Mouse (Mus musculus) effector memory CD4-positive, alpha-beta T cell, adult 5 months (primary cell): Measurements from ENCODE around the gene Mcub. TPM values are rescaled to one million over a fixed set of nuclear protein-coding genes. Genes with fewer than 3 reads are reported as not detected.

Source experiments
- polyA plus RNA-seq: library from polyadenylated mRNA; unstranded; fragments of 100-300 nt; shearing (Covaris generic); gene quantifications from one replicate; pipeline ENCODE4 v1.2.1, GENCODE M21; 2017

Mcub gene
- polyA plus RNA-seq, result 7.5 TPM

GRCm38 (mm10) chr3:129969432-129970395 lies at the start of gene Mcub:
Gene Mcub (minus strand): TSS chr3:129970206.

GRCm38 (mm10) chr3:129901271-129901809 lies 68.7 kb downstream of the Mcub start, which contains the start of gene Casp6:
Gene Casp6 (plus strand): TSS chr3:129901425.

GRCm38 (mm10) chr3:129878405-129879021 lies 91.5 kb downstream of the Mcub start, which contains the start of gene Pla2g12a:
Gene Pla2g12a (plus strand): TSS chr3:129878606.

Other genes with a start within 250 kb of the Mcub start
- gene Egf, start 214.9 kb downstream of the Mcub start, polyA plus RNA-seq, result 1.9 TPM
- not detected for gene Lrit3, start 166.2 kb downstream of the Mcub start, polyA plus RNA-seq
- not detected for gene Rrh, start 147.6 kb downstream of the Mcub start, polyA plus RNA-seq
- 78.1 TPM for gene Gar1, start 138.8 kb downstream of the Mcub start, polyA plus RNA-seq
- gene Cfi, start 134.3 kb downstream of the Mcub start, polyA plus RNA-seq, result not detected
- 14.1 TPM for gene Pla2g12a, start 91.6 kb downstream of the Mcub start, polyA plus RNA-seq
- 20.9 TPM for gene Casp6, start 68.8 kb downstream of the Mcub start, polyA plus RNA-seq
- gene Sec24b, start 91.3 kb upstream of the Mcub start, polyA plus RNA-seq, result 61.1 TPM
- gene Col25a1, start 161.3 kb upstream of the Mcub start, polyA plus RNA-seq, result 0.24 TPM